13 mouse cellular contexts compared by ENCODE assay signal in the genomic region with DNA sequence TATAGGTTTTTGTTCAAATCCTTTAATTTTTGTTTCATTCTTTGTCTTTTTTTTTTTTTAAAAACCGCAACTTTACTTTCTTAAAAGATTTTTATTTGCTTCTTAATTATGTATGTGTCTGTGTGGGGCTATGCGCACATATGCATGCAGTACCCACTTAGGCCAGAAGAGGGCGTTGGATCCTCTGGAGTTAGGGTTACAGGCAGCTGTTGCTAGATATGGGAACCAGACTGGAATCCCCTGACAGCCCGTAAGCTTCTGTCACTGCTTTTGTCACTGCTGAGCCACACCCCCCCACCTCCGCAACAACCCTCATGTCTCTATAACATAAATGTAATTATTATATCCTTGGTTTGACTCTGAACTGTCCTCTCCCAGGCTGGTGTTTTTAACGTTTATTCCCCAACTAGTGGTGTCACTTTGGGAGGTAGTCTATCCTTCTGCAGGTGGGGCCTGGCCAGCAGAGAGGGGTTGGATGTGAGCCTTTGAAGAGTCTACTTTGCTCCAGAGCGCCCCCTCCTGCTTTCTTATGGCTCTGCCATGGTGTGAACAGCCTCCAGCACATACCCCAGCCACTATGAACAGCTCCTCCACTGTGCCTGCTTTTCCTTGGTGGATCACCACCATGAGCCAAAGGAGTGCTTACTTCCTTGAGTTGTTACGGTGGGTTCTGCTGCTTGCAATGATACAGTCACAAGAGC.
DNase-seq lines count a peak whose midpoint lies in the region; ATAC-seq and TF ChIP-seq lines count a peak whose summit lies in the region.
"Had no signal": no experiment of that assay in that cellular context is flagged by ENCODE, and none has a peak within 500 bp of the region (broad histone marks: within the 10 kb centered on the region; RNA-seq: fewer than 3 reads in every experiment).

No protein-coding gene starts in this region.

- no peaks in the 10 kb centered on the region for H3K27me3 ChIP-seq in hindbrain, postnatal 0 days (ENCODE audit: insufficient read depth, low read length)
- H3K27me3 ChIP-seq in hindbrain, embryonic 16.5 days (replicated peaks; ENCODE audit: control insufficient read depth, insufficient read depth, low read length), result no peaks in the 10 kb centered on the region
- no peaks in the 10 kb centered on the region for H3K27me3 ChIP-seq in midbrain, postnatal 0 days (ENCODE audit: insufficient read depth, low read length)
- no peaks in the 10 kb centered on the region for H3K27me3 ChIP-seq in midbrain, embryonic 13.5 days
- no peaks in the 10 kb centered on the region for H3K27me3 ChIP-seq in midbrain, embryonic 15.5 days (replicated peaks)
- H3K27me3 ChIP-seq: limb, embryonic 15.5 days had no signal

- TF ChIP-seq CTCF in hindbrain, postnatal 0 days (IDR thresholded peaks at IDR 0.05; ENCODE audit: low read depth), result peak; percentile 42
- peak; percentile 49 for TF ChIP-seq CTCF in midbrain, postnatal 0 days (IDR thresholded peaks at IDR 0.05)
- TF ChIP-seq CTCF in bone marrow macrophage, adult 2 months (IDR thresholded peaks at IDR 0.05; ENCODE audit: low read depth, low read length), result peak; percentile 78

- no peak for DNase-seq in hindbrain, postnatal 0 days (ENCODE audit: low spot score)
- no peak for DNase-seq in midbrain, postnatal 0 days (ENCODE audit: low spot score)
- DNase-seq in testis, postnatal 10 days (ENCODE audit: low spot score), result peak; percentile 63
- DNase-seq: cerebellum, adult 11 months; kidney, postnatal 14 days had no signal

- 87% methylated on average over 8 of the region's 8 CpGs for WGBS in hindbrain, postnatal 0 days
- 87% methylated on average over 8 of the region's 8 CpGs for WGBS in hindbrain, embryonic 16.5 days
- WGBS in midbrain, postnatal 0 days, result 88% methylated on average over 8 of the region's 8 CpGs
- 88% methylated on average over 8 of the region's 8 CpGs for WGBS in midbrain, embryonic 13.5 days
- WGBS in midbrain, embryonic 15.5 days, result 86% methylated on average over 8 of the region's 8 CpGs

- H3K9ac ChIP-seq in hindbrain, postnatal 0 days (replicated peaks; ENCODE audit: low read length), result no peak overlapping the region
- H3K9ac ChIP-seq in hindbrain, embryonic 16.5 days (ENCODE audit: low read depth, low read length), result no peak overlapping the region
- no peak overlapping the region for H3K9ac ChIP-seq in midbrain, postnatal 0 days (replicated peaks; ENCODE audit: low read length, poor library complexity, severe bottlenecking)
- H3K9ac ChIP-seq in midbrain, embryonic 13.5 days (replicated peaks), result no peak overlapping the region
- H3K9ac ChIP-seq in midbrain, embryonic 15.5 days, result no peak overlapping the region
- H3K9ac ChIP-seq: limb, embryonic 15.5 days had no signal

- no peak for ATAC-seq in hindbrain, postnatal 0 days
- no peak for ATAC-seq in hindbrain, embryonic 16.5 days
- ATAC-seq in midbrain, postnatal 0 days (ENCODE audit: low FRiP score), result no peak
- no peak for ATAC-seq in midbrain, embryonic 13.5 days
- no peak for ATAC-seq in monocyte, adult 5-6 weeks (replicated peaks; ENCODE audit: insufficient number of reproducible peaks, low FRiP score, low TSS enrichment, poor library complexity, severe bottlenecking)
- no peak for ATAC-seq in midbrain, embryonic 15.5 days (replicated peaks)

- no peak overlapping the region for H3K4me3 ChIP-seq in hindbrain, postnatal 0 days (ENCODE audit: low read length)
- H3K4me3 ChIP-seq in hindbrain, embryonic 16.5 days (ENCODE audit: low read length), result no peak overlapping the region
- no peak overlapping the region for H3K4me3 ChIP-seq in midbrain, postnatal 0 days (ENCODE audit: low read depth, low read length)
- H3K4me3 ChIP-seq in midbrain, embryonic 13.5 days (replicated peaks), result no peak overlapping the region
- no peak overlapping the region for H3K4me3 ChIP-seq in bone marrow macrophage, adult 2 months (ENCODE audit: insufficient read depth, low read length)
- no peak overlapping the region for H3K4me3 ChIP-seq in midbrain, embryonic 15.5 days
- H3K4me3 ChIP-seq: hindbrain, embryonic 10.5 days; limb, embryonic 15.5 days had no signal

- no peaks in the 10 kb centered on the region for H3K9me3 ChIP-seq in hindbrain, postnatal 0 days (ENCODE audit: low read length)
- H3K9me3 ChIP-seq in hindbrain, embryonic 16.5 days (ENCODE audit: control insufficient read depth, low read length), result no peaks in the 10 kb centered on the region
- H3K9me3 ChIP-seq in midbrain, postnatal 0 days (ENCODE audit: low read length), result no peaks in the 10 kb centered on the region
- H3K9me3 ChIP-seq in midbrain, embryonic 13.5 days, result no peaks in the 10 kb centered on the region
- no peaks in the 10 kb centered on the region for H3K9me3 ChIP-seq in midbrain, embryonic 15.5 days
- H3K9me3 ChIP-seq: hindbrain, embryonic 10.5 days; limb, embryonic 15.5 days had no signal

- no peaks in the 10 kb centered on the region for H3K36me3 ChIP-seq in hindbrain, postnatal 0 days (ENCODE audit: insufficient read depth, low read length)
- no peaks in the 10 kb centered on the region for H3K36me3 ChIP-seq in hindbrain, embryonic 16.5 days (ENCODE audit: control insufficient read depth, insufficient read depth, low read length)
- no peaks in the 10 kb centered on the region for H3K36me3 ChIP-seq in midbrain, postnatal 0 days (ENCODE audit: insufficient read depth, low read length)
- H3K36me3 ChIP-seq in midbrain, embryonic 13.5 days, result no peaks in the 10 kb centered on the region
- no peaks in the 10 kb centered on the region for H3K36me3 ChIP-seq in midbrain, embryonic 15.5 days (replicated peaks)
- H3K36me3 ChIP-seq: hindbrain, embryonic 10.5 days; limb, embryonic 15.5 days had no signal

- no peak overlapping the region for H3K27ac ChIP-seq in hindbrain, postnatal 0 days
- no peak overlapping the region for H3K27ac ChIP-seq in hindbrain, embryonic 16.5 days (ENCODE audit: low read depth, low read length)
- H3K27ac ChIP-seq in midbrain, postnatal 0 days (ENCODE audit: low read depth, low read length), result no peak overlapping the region
- H3K27ac ChIP-seq in midbrain, embryonic 13.5 days, result no peak overlapping the region
- H3K27ac ChIP-seq in bone marrow macrophage, adult 2 months (ENCODE audit: insufficient read depth, low read depth, low read length), result no peak overlapping the region
- no peak overlapping the region for H3K27ac ChIP-seq in midbrain, embryonic 15.5 days
- H3K27ac ChIP-seq: hindbrain, embryonic 10.5 days; limb, embryonic 15.5 days had no signal

- no peaks in the 10 kb centered on the region for H3K4me1 ChIP-seq in hindbrain, postnatal 0 days (ENCODE audit: insufficient read depth, low read length)
- no peaks in the 10 kb centered on the region for H3K4me1 ChIP-seq in hindbrain, embryonic 16.5 days (ENCODE audit: control insufficient read depth, insufficient read depth, low read depth, low read length)
- H3K4me1 ChIP-seq in midbrain, postnatal 0 days (ENCODE audit: insufficient read depth, low read length), result no peaks in the 10 kb centered on the region
- no peaks in the 10 kb centered on the region for H3K4me1 ChIP-seq in midbrain, embryonic 13.5 days (replicated peaks)
- H3K4me1 ChIP-seq in bone marrow macrophage, adult 2 months (ENCODE audit: control insufficient read depth, insufficient read depth, low read length), result no peaks in the 10 kb centered on the region
- no peaks in the 10 kb centered on the region for H3K4me1 ChIP-seq in midbrain, embryonic 15.5 days
- H3K4me1 ChIP-seq: hindbrain, embryonic 10.5 days; limb, embryonic 15.5 days had no signal

- no peak for TF ChIP-seq POLR2A in bone marrow macrophage, adult 2 months (IDR thresholded peaks at IDR 0.05; ENCODE audit: borderline replicate concordance, low read depth, low read length)

- no peak overlapping the region for H3K4me2 ChIP-seq in hindbrain, postnatal 0 days (ENCODE audit: low read depth, low read length)
- no peak overlapping the region for H3K4me2 ChIP-seq in hindbrain, embryonic 16.5 days (ENCODE audit: low read length)
- H3K4me2 ChIP-seq in midbrain, postnatal 0 days (ENCODE audit: low read depth, low read length, poor library complexity, severe bottlenecking), result no peak overlapping the region
- no peak overlapping the region for H3K4me2 ChIP-seq in midbrain, embryonic 13.5 days (replicated peaks)
- no peak overlapping the region for H3K4me2 ChIP-seq in midbrain, embryonic 15.5 days
- H3K4me2 ChIP-seq: heart, embryonic 11.5 days; limb, embryonic 15.5 days had no signal
